Mouse (Mus musculus) layer of hippocampus, adult 11-12 months (tissue): ENCODE data around the gene Xpo5.

Source experiments
- DNase-seq: peaks from one replicate; pipeline ENCODE4 v3.0.0; 2022; ENCODE audit warnings: low spot score

Gene Xpo5

GRCm38 (mm10) chr17:46202421-46203071 is at the start of gene Xpo5, which contains the start of gene Polh:
Gene Xpo5 (plus strand): TSS chr17:46202782.
Gene Polh (minus strand): TSS chr17:46202645.
- peak; percentile 91 for DNase-seq

GRCm38 (mm10) chr17:46152847-46153782 is 49.5 kb upstream of the Xpo5 start, which contains the start of gene Mad2l1bp:
Gene Mad2l1bp (minus strand): TSS chr17:46153553.
- DNase-seq = peak; percentile 89

GRCm38 (mm10) chr17:46154336-46154735 is 48.2 kb upstream of the Xpo5 start:
- DNase-seq = no peak

- no peak for DNase-seq
These were observed 45.9 kb upstream of the Xpo5 start for GRCm38 (mm10) chr17:46156680-46157079.

GRCm38 (mm10) chr17:46157131-46157530 is 45.5 kb upstream of the Xpo5 start:
- DNase-seq = no peak

- DNase-seq = no peak
These were observed 43.3 kb upstream of the Xpo5 start for GRCm38 (mm10) chr17:46159236-46159635.

- peak; percentile 92 for DNase-seq
These were observed 42.4 kb upstream of the Xpo5 start for GRCm38 (mm10) chr17:46160090-46160662.

- peak; percentile 98 for DNase-seq
These were observed 41.9 kb upstream of the Xpo5 start, which contains the start of gene Gtpbp2 for GRCm38 (mm10) chr17:46160686-46161085. Gene Gtpbp2 (plus strand): TSS chr17:46161032.

GRCm38 (mm10) chr17:46161179-46161578 is 41.4 kb upstream of the Xpo5 start:
- no peak for DNase-seq

- DNase-seq = no peak
These were observed 40.9 kb upstream of the Xpo5 start for GRCm38 (mm10) chr17:46161710-46162109.

- DNase-seq = no peak
These were observed 40.0 kb upstream of the Xpo5 start for GRCm38 (mm10) chr17:46162551-46162950.

- no peak for DNase-seq
These were observed 39.6 kb upstream of the Xpo5 start for GRCm38 (mm10) chr17:46162951-46163421.

- DNase-seq = no peak
These were observed 38.3 kb upstream of the Xpo5 start for GRCm38 (mm10) chr17:46164301-46164700.

- no peak for DNase-seq
These were observed 37.8 kb upstream of the Xpo5 start for GRCm38 (mm10) chr17:46164791-46165190.

GRCm38 (mm10) chr17:46165460-46165859 is 37.1 kb upstream of the Xpo5 start:
- no peak for DNase-seq

- no peak for DNase-seq
These were observed 36.3 kb upstream of the Xpo5 start for GRCm38 (mm10) chr17:46166270-46166669.

- DNase-seq = no peak
These were observed 35.6 kb upstream of the Xpo5 start for GRCm38 (mm10) chr17:46167014-46167413.

- no peak for DNase-seq
These were observed 34.3 kb upstream of the Xpo5 start for GRCm38 (mm10) chr17:46168318-46168717.

GRCm38 (mm10) chr17:46168768-46169167 is 33.8 kb upstream of the Xpo5 start:
- DNase-seq = no peak

GRCm38 (mm10) chr17:46170538-46170937 is 32.0 kb upstream of the Xpo5 start:
- DNase-seq = no peak

- DNase-seq = no peak
These were observed 20.3 kb upstream of the Xpo5 start for GRCm38 (mm10) chr17:46182273-46182672.

GRCm38 (mm10) chr17:46188829-46189228 is 13.8 kb upstream of the Xpo5 start:
- no peak for DNase-seq
